Mouse (Mus musculus): ENCODE measurements around the gene Pmepa1.

- TF ChIP-seq CTCF (IDR thresholded peaks at IDR 0.05; ENCODE audit: extremely low read depth, insufficient read depth, insufficient read length, insufficient replicate concordance) (peak; percentile 41; the same call in 1 of the 2 replicates), POLR2A (IDR thresholded peaks at IDR 0.05; ENCODE audit: low read depth, low read length) (no peak)
Measured at GRCm38 (mm10) chr2:173278846-173279580, 2.7 kb upstream of the Pmepa1 start.
